Comparison of ENCODE assay signal across 8 mouse cellular contexts in the genomic region with DNA sequence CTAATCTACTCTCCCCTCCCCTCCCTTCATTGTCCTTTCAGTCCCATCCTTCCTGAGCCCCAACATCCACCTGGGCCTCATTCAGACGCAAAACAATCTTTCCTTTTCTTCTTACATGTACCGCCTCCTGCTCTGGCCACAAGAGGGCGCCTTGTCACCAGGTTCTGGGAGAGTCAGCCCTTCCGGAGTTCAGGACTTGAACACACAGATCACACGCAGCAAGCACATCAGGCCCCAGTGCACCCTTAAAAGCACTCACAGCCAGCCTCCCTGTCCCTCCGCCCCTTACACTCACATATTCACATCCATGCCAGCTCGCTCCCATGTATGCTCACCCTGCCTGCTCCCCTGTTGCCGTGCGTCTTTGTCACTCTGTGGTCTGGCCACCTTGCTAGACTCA. TPM values are rescaled to one million over a fixed set of nuclear protein-coding genes. Genes with fewer than 3 reads are reported as not detected.
A peak's percentile ranks its signal among the peaks of the same experiment; 100 is the strongest.
DNase-seq lines count a peak whose midpoint lies in the region; ATAC-seq lines count a peak whose summit lies in the region.

No protein-coding gene starts in this region.

- H3K36me3 ChIP-seq in intestine, embryonic 14.5 days (ENCODE audit: control insufficient read depth, insufficient read depth, low read length): no peaks in the 10 kb centered on the region

- H3K4me1 ChIP-seq in intestine, embryonic 14.5 days (replicated peaks; ENCODE audit: control insufficient read depth, insufficient read depth, low read length): peaks cover 44% of the 10 kb centered on the region

- intact Hi-C loops in left cerebral cortex, postnatal 10 days (cut with DNase I): loop anchor here (1.0 to 5.0 kb wide), 4 partner anchors 61 to 346 kb away; partner anchors contain the start of gene Eef1akmt2

- H3K9ac ChIP-seq in intestine, embryonic 14.5 days (ENCODE audit: low read length): no peak overlapping the region

- H3K27ac ChIP-seq in intestine, embryonic 14.5 days (ENCODE audit: low read depth): peak overlapping the region; percentile 69

- no peaks in the 10 kb centered on the region for H3K9me3 ChIP-seq in intestine, embryonic 14.5 days (ENCODE audit: control insufficient read depth, low read length)

- 21% methylated on average over 9 of the region's 9 CpGs for WGBS in intestine, embryonic 14.5 days

- no peaks in the 10 kb centered on the region for H3K27me3 ChIP-seq in intestine, embryonic 14.5 days (replicated peaks; ENCODE audit: control insufficient read depth, insufficient read depth, low read length)

- DNase-seq in adrenal gland, adult 18-20 months (ENCODE audit: low spot score in 2 of 2): peak; percentile 89 to 92
- DNase-seq in embryo, embryonic 10.5 days (ENCODE audit: low spot score): peak; percentile 95
- peak; percentile 75 for DNase-seq in gastrocnemius, postnatal 25 days
- peak; percentile 94 for DNase-seq in intestine, embryonic 14.5 days (ENCODE audit: low spot score)
- DNase-seq in left cerebral cortex, postnatal 10 days (ENCODE audit: extremely low spot score in 1 of 2, low spot score in 2 of 2): peak; percentile 85 to 91
- DNase-seq in right cerebral cortex, postnatal 10 days (ENCODE audit: low spot score in 2 of 2): peak; percentile 87 to 94
- DNase-seq in urinary bladder, postnatal 14 days (ENCODE audit: low spot score): peak; percentile 91

- no peak overlapping the region for H3K4me3 ChIP-seq in intestine, embryonic 14.5 days (ENCODE audit: low read depth, low read length)

- peak; percentile 67 for ATAC-seq in intestine, embryonic 14.5 days (replicated peaks; ENCODE audit: low FRiP score, low TSS enrichment, low read depth)
- peak; percentile 81 for ATAC-seq in megakaryocyte progenitor cell, adult 5-6 weeks (replicated peaks; ENCODE audit: poor library complexity)

- H3K4me2 ChIP-seq in intestine, embryonic 14.5 days (ENCODE audit: low read length): no peak overlapping the region; the same call in 1 of the 2 replicates

RNA-seq across cellular contexts. Expression of gene Lhpp, which starts 45.6 kb away (rescaled TPM):
- total RNA-seq in adrenal gland, adult 18-20 months (2021): 10 to 100 TPM; 17.1 to 26.8 TPM
- total RNA-seq in gastrocnemius, postnatal 25 days (2021): 10 to 100 TPM; 12.5 to 13.2 TPM
- polyA plus RNA-seq in intestine, embryonic 14.5 days (2014; fragmentation: Nextera tagmentation; extraction: Ambion mirVana): 39.8 and 42.3 TPM in 2 replicates
- total RNA-seq in left cerebral cortex, postnatal 10 days (2021): 10 to 100 TPM; 28.6 to 31.6 TPM
- 10.8 and 14.2 TPM in 2 replicates for total RNA-seq in megakaryocyte progenitor cell, adult 5-6 weeks (2015)
- 9.1 and 11.2 TPM in 2 replicates for total RNA-seq in megakaryocyte progenitor cell, adult 5-6 weeks (2017)

RNA-seq across cellular contexts. Expression of gene Nkx1-2, which starts 56.6 kb away (rescaled TPM):
- total RNA-seq in adrenal gland, adult 18-20 months (2021): not detected
- total RNA-seq in gastrocnemius, postnatal 25 days (2021): not detected
- 0.26 and 0.48 TPM in 2 replicates for polyA plus RNA-seq in intestine, embryonic 14.5 days (2014; fragmentation: Nextera tagmentation; extraction: Ambion mirVana)
- not detected for total RNA-seq in left cerebral cortex, postnatal 10 days (2021)
- not detected in 2 replicates for total RNA-seq in megakaryocyte progenitor cell, adult 5-6 weeks (2015)
- total RNA-seq in megakaryocyte progenitor cell, adult 5-6 weeks (2017): not detected in 2 replicates
